Mouse (Mus musculus) induced T-regulatory cell, adult 2 months (primary cell): ENCODE results near the gene 6330409D20Rik.

ENCODE experiments used
- DNase-seq: peaks from one replicate; pipeline ENCODE4 v3.0.0-alpha.2; 2012; ENCODE audit warnings: low read depth

Gene 6330409D20Rik

GRCm38 (mm10) chr2:32699680-32700079 is 41.1 kb downstream of the 6330409D20Rik start:
- DNase-seq: no peak

- DNase-seq: no peak
Observed at GRCm38 (mm10) chr2:32694691-32695090, 46.1 kb downstream of the 6330409D20Rik start.

DNA sequence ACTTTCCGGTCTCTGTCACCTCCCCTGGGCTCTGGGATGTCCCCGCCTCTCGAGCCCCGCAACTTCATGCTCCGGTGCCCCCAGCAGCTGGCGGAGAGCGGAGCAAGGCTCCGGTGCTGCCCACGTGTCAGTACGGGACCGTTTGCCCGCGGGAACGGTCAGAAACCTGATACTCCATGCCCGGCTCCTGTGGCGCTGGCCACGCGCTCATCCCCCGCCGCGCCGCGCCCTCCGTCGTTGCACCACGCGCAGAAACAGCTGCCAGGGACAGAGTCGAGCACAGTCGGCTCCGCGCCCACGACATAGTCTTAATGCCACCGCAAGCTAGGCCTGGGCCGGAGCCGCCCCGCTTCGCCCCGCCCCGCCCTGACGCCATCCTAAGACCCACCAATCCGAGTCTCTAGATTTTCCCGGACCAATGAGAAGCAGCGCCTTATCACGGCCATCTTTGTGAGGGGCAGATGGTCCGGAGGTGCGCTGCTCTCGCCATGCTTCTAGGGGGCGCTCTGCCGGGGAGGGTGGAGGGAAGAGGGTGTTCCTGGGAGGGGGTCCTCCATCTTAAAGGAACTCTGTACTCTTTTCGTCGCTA is 46.9 kb downstream of the 6330409D20Rik start:
- DNase-seq: peak; percentile 99

DNA sequence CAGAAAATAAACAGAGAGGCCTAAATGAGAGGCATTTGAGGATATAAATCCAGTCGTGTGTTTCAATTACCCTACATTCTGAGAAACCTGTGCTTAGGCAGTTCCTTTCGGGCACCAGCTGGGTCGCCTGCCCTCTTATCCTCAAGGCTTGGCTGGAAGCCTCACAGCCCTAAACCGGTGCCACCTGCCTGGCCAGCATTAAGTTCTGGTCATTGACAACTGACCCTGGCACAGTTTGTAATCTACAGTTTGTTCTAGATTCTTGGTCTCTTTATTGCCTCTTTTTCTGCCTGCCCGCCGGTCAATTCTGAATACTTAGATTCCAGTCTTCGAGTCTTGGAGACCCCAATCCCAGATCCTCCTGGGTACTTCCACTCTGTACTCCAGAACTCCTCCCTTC is 47.5 kb downstream of the 6330409D20Rik start:
- DNase-seq: peak; percentile 29

- DNase-seq: no peak
Observed at GRCm38 (mm10) chr2:32692496-32692895, 48.3 kb downstream of the 6330409D20Rik start.

DNA sequence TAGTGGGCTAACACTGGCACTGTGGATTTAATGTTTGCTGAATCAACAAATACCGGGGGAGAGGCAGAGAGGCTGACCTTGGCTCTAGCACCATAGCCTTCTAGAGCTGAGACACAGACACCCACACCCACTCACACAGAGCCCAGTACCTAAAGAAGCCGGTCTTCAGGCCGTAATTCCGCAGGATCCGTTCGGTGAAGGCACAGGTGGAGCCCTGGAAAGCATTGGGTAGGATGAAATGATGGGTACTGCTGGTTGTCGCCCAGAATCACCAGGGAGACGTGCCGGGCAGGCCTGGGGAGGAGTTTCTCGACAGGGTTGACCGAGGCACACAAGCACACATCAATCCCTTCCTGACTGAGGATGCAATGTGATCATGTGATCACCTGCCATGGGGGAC is 49.8 kb downstream of the 6330409D20Rik start:
- DNase-seq: no peak

GRCm38 (mm10) chr2:32689420-32689819 is 51.4 kb downstream of the 6330409D20Rik start:
- peak; percentile 96 for DNase-seq

DNA sequence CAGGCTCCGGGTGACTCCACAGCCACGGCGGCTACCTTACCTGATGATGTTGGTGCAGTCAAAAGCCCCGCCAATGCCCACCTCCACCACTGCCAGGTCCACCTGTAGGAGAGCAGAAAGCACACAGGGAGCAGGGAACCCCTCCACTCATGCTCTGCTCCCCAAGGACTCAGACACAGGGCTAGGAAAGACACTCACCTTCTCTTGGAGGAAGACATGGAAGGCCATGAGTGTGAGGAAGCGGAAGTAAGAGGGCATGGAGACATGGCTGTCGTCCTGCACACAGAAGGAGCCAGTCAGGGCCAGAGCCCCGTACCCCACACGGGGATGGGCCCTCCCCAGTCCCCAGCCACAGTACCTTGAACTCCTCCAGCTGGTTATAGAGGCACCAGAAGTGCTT is 53.3 kb downstream of the 6330409D20Rik start:
- DNase-seq: no peak

GRCm38 (mm10) chr2:32686640-32687039 is 54.2 kb downstream of the 6330409D20Rik start:
- DNase-seq: no peak

DNA sequence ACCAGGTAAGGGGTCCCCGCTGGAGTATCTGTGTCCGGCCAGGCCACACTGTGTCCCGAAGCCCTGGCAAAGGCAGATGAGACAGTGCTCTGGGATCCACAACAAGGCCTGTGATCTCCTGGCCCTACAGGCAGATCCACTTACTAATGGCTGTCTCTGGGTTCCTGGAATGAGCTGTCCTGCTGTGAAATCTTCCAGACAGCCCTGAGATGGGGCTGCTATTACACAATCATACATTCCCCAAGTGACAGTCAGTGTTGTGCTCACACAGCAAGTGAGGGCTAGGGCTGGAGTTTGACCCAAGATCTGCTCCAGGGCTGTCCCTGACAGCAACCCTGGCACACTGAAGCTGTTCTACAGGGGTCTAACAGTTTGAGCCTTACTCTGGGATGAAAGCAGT is 55.0 kb downstream of the 6330409D20Rik start:
- no peak for DNase-seq

GRCm38 (mm10) chr2:32684681-32685428 is 56.0 kb downstream of the 6330409D20Rik start:
- no peak for DNase-seq

GRCm38 (mm10) chr2:32683701-32684100 is 57.1 kb downstream of the 6330409D20Rik start:
- no peak for DNase-seq

DNA sequence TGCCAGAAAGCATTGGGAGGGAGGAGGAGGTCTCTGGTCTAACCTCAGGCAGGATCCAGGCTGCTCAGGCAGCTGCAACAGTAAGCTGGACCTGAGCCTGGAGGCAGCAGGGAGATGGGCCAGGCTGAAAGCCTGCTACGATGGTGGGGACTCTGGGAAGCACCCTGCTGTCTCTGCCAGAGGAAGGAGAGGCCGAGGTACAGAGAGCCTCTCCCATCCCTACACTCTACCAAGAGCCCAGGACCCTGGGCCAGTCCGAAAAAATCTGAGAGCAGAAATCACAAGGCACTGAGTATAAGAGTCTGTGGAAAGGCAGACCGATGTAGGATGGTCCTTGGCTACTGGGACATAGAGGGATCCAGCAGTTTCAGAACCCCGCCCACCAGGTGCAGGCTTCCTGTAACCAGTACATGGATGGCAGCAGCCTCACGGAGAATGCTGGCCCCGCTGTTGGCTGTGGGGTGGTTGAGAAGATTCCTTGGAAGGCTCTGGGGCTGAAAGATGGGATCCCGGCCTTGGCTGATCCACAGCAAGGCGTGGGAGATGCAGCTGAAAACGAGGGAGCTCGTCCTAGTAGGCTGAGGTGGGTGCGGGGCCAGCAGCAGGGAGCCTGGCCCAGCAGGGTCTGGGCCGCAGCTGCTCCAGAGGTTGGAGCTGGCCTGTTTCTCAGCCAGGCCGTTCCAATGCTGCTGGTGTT is 57.9 kb downstream of the 6330409D20Rik start:
- DNase-seq: no peak
